Mouse (Mus musculus) forebrain, embryonic 14.5 days (tissue): ENCODE data around the gene Mdga1. TPM values are rescaled to one million over a fixed set of nuclear protein-coding genes. Genes with fewer than 3 reads are reported as not detected.

ENCODE experiments used
- ATAC-seq: fragments of 200-750 bp; cut with Nextera tagmentation; 2 replicates; pipeline ENCODE4 v1.8.0; 2017; ENCODE audit warnings: mild to moderate bottlenecking, moderate library complexity
- DNase-seq: peaks from one replicate; pipeline ENCODE4 v3.0.0-alpha.2; 2015; ENCODE audit warnings: low spot score
- H3K27ac ChIP-seq: fragments of 300-500 bp; sonication (generic); 2 replicates; pipeline ENCODE4 v1.5.1; 2014; ENCODE audit warnings: low read depth, mild to moderate bottlenecking, control low read depth, low read length, moderate library complexity
- H3K27me3 ChIP-seq: fragments of 300-500 bp; sonication (generic); replicated peaks from 2 replicates; pipeline ENCODE4 v1.6.1; 2014; ENCODE audit warnings: low read length, control low read depth, mixed read lengths; ENCODE audit not compliant: control insufficient read depth, insufficient read depth
- H3K36me3 ChIP-seq: fragments of 300-500 bp; sonication (generic); 2 replicates; pipeline ENCODE4 v1.6.1; 2014; ENCODE audit warnings: low read length, control low read depth; ENCODE audit not compliant: control insufficient read depth, insufficient read depth
- H3K4me1 ChIP-seq: fragments of 300-500 bp; sonication (generic); 2 replicates; pipeline ENCODE4 v1.6.1; 2014; ENCODE audit warnings: antibody characterized with exemption, low read length, control low read depth; ENCODE audit not compliant: control insufficient read depth, insufficient read depth
- H3K4me2 ChIP-seq: fragments of 300-500 bp; sonication (generic); 2 replicates; pipeline ENCODE4 v1.6.1; 2014; ENCODE audit warnings: mild to moderate bottlenecking, control low read depth, low read length
- H3K4me3 ChIP-seq: fragments of 300-500 bp; sonication (generic); 2 replicates; pipeline ENCODE4 v1.5.1; 2014; ENCODE audit warnings: low read depth, low read length, control low read depth
- H3K9ac ChIP-seq: fragments of 300-500 bp; sonication (generic); 2 replicates; pipeline ENCODE4 v1.6.1; 2014; ENCODE audit warnings: mild to moderate bottlenecking, low read length, control low read depth, moderate library complexity
- H3K9me3 ChIP-seq: fragments of 300-500 bp; sonication (generic); replicated peaks from 2 replicates; pipeline ENCODE4 v1.6.1; 2016; ENCODE audit warnings: low read length, control low read depth, mixed read lengths; ENCODE audit not compliant: control insufficient read depth
- WGBS: fragments of 180-500 bp; shearing (Covaris S2); extraction: QIAGEN DNeasy Blood & Tissue Kit; methylation state at CpG from one replicate; pipeline ENCODE4 v1.1.7; 2014; 5-methylcytosine and 5-hydroxymethylcytosine counted together
- polyA plus RNA-seq: library from polyadenylated mRNA; unstranded; fragments of >200 nt; fragmentation: Nextera tagmentation; extraction: Ambion mirVana; gene quantifications from 2 replicates; pipeline ENCODE4 v1.2.1, GENCODE M21; 2014

Gene Mdga1
- polyA plus RNA-seq, 1 experiment from 2014 or later = 9.4 TPM

GRCm38 (mm10) chr17:29831696-29832095 lies 138.2 kb downstream of the Mdga1 start:
- DNase-seq (no peak), ATAC-seq (no peak)
- Histone ChIP-seq H3K4me3 (no peak overlapping the region), H3K9me3 (no peaks in the 10 kb centered on the region), H3K9ac (no peak overlapping the region), H3K27ac (no peak overlapping the region), H3K27me3 (no peaks in the 10 kb centered on the region), H3K36me3 (peaks cover 16% of the 10 kb centered on the region), H3K4me1 (no peaks in the 10 kb centered on the region), H3K4me2 (no peak overlapping the region)
- WGBS = 92% methylated on average over 11 of the region's 11 CpGs

GRCm38 (mm10) chr17:29829136-29829535 lies 140.8 kb downstream of the Mdga1 start:
- Histone ChIP-seq H3K27ac (peak overlapping the region; percentile 3; the same call in 1 of the 2 replicates), H3K27me3 (no peaks in the 10 kb centered on the region), H3K4me3 (no peak overlapping the region), H3K9me3 (no peaks in the 10 kb centered on the region), H3K36me3 (peaks cover 11% of the 10 kb centered on the region), H3K9ac (no peak overlapping the region), H3K4me1 (no peaks in the 10 kb centered on the region), H3K4me2 (no peak overlapping the region)
- ATAC-seq (no peak), DNase-seq (no peak)
- WGBS = 67% methylated on average over 7 of the region's 7 CpGs

DNA sequence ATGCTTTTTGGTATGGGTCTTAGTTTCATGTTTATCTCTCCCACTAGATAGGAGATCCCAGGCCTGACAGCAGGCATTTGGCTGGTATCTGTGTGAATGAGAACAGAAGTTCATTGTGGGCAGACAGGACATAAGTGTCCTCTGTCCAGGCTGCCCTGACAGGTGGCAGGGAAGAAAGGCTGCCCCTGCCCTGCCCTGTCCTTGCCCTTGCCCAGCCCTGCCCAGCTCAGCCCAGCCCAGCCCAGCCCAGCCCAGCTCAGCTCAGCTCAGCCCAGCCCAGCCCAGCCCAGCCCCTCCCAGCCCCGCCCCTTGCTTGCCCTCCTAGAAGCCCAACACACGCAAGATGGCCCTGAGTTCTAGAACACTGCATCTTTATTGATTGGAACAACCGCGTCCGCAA lies 142.3 kb downstream of the Mdga1 start:
- Histone ChIP-seq H3K4me3 (no peak overlapping the region), H3K9me3 (no peaks in the 10 kb centered on the region), H3K4me2 (no peak overlapping the region), H3K4me1 (no peaks in the 10 kb centered on the region), H3K9ac (no peak overlapping the region), H3K27me3 (no peaks in the 10 kb centered on the region), H3K36me3 (peaks cover 11% of the 10 kb centered on the region), H3K27ac (no peak overlapping the region)
- ATAC-seq = no peak
- no peak for DNase-seq
- 60% methylated on average over 5 of the region's 5 CpGs for WGBS

DNA sequence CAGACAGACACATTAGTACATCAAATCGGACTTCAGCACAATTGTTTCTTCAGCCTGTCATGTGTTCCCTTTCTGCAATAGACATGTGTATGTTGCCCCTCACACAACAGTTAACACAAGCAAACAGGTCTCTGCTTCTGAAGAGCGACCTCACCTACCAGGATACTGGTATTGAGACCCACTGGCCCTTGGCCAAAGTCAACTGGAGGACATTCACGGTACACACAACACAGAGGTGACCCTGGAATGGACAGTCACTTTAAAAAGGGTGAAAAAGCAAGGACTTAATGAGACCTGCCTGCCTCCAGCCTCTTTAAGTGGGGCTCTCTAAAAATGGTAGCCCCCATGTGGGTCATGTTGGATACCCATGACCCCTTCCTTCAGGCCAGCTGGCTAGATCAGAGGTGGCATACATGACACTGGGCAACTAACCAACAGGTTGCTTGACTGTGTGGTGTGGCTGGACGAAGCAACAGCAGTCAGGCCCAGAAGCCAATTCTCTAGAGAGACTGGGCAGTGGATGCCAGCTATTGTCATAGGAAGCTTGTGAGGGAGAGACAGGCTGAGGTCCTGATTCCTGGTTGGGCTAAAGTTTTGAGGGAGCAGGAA lies 145.3 kb downstream of the Mdga1 start:
- Histone ChIP-seq H3K27ac (no peak overlapping the region), H3K27me3 (no peaks in the 10 kb centered on the region; the same call in 1 of the 2 replicates), H3K36me3 (no peaks in the 10 kb centered on the region), H3K4me3 (no peak overlapping the region), H3K9ac (no peak overlapping the region), H3K4me2 (no peak overlapping the region), H3K4me1 (no peaks in the 10 kb centered on the region), H3K9me3 (no peaks in the 10 kb centered on the region)
- WGBS = 85% methylated on average over 4 of the region's 4 CpGs
- no peak for DNase-seq
- ATAC-seq = no peak

- no peaks in the 10 kb centered on the region for H3K36me3 ChIP-seq
- DNase-seq = no peak
Observed at GRCm38 (mm10) chr17:29824208-29824509, 145.7 kb downstream of the Mdga1 start.

DNA sequence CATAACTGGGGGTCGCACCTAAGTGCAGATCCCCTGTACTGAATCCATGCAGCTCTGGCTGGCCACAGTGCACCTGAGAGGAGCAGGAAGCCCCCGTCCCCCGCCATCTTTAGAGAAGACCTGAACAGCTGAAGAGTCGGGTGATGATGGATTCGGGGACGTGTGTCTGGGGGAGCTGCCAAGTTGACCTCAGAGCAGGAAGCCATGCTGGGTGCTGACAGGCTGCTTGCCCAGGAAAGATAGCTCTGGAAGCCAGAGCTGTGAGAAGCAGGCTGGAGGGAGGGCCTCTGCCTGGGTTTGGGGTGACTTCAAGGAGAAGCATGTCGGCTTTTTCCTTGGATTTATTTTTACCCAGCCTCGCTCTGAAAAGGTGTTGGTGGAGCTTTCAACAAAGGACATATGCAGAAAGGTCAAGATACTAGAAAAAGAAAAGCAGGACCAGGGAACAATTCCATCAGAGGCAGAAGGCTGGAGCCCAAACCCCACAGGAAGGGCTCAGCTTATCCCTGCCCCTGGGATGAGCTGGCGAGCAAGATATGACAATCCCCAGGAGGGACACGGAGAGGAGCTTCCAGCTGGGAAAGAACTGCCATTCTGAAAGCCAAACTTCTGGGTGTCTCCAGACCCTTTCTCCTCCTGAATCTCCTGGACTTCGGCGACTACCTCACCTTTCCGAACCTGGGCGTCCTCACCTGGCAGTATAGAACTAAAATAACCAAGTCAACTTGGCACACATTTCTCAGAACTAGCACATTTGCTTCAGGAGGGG lies 146.3 kb downstream of the Mdga1 start:
- H3K4me2 ChIP-seq = no peak overlapping the region
- H3K9me3 ChIP-seq = no peaks in the 10 kb centered on the region
- H3K27ac ChIP-seq = no peak overlapping the region
- H3K36me3 ChIP-seq = no peaks in the 10 kb centered on the region
- DNase-seq = no peak
- no peaks in the 10 kb centered on the region; the same call in 1 of the 2 replicates for H3K27me3 ChIP-seq
- peaks cover 6% of the 10 kb centered on the region for H3K4me1 ChIP-seq
- no peak overlapping the region for H3K9ac ChIP-seq
- WGBS = 71% methylated on average over 14 of the region's 14 CpGs
- no peak for ATAC-seq
- no peak overlapping the region for H3K4me3 ChIP-seq

More at GRCm38 (mm10) chr17:29824208-29824509, 145.7 kb downstream of the Mdga1 start:
- H3K9me3 ChIP-seq = no peaks in the 10 kb centered on the region
- peaks cover under 1% of the 10 kb centered on the region; the same call in 1 of the 2 replicates for H3K4me1 ChIP-seq
- no peak overlapping the region for H3K27ac ChIP-seq
- H3K4me3 ChIP-seq = no peak overlapping the region
- no peak overlapping the region for H3K4me2 ChIP-seq
- H3K27me3 ChIP-seq = no peaks in the 10 kb centered on the region; the same call in 1 of the 2 replicates
- no peak for ATAC-seq
- H3K9ac ChIP-seq = no peak overlapping the region
- 53% methylated on average over 5 of the region's 5 CpGs for WGBS

DNA sequence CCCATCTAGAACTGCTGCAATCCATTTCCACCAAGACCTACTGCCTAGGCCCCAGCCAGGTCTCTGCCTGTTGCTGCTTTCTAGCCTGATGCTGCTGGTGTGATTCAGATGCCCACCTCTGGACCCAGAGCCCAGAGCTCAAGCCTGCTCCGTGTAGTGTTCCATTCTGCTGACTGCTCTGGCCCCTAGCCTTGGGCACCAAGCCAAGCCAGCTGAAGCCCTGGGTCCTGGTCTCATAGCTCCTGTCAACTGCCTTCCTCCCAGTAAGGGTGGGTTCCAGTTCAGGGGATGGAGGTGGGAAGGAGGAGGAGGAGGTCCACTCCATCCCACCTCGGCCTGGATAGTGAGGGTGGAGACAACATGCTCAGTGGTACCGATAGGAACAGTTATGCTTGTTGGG lies 150.3 kb downstream of the Mdga1 start:
- peaks cover 12% of the 10 kb centered on the region for H3K4me1 ChIP-seq

GRCm38 (mm10) chr17:29818989-29819388 lies 150.9 kb downstream of the Mdga1 start:
- Histone ChIP-seq H3K4me1 (peaks cover 12% of the 10 kb centered on the region), H3K27me3 (no peaks in the 10 kb centered on the region; the same call in 1 of the 2 replicates), H3K36me3 (no peaks in the 10 kb centered on the region), H3K9me3 (no peaks in the 10 kb centered on the region), H3K9ac (no peak overlapping the region), H3K4me2 (no peak overlapping the region), H3K4me3 (no peak overlapping the region), H3K27ac (no peak overlapping the region)
- DNase-seq (no peak), ATAC-seq (no peak)
- WGBS = 80% methylated on average over 7 of the region's 7 CpGs

More for the DNA sequence above, 150.3 kb downstream of the Mdga1 start:
- Histone ChIP-seq H3K27me3 (no peaks in the 10 kb centered on the region; the same call in 1 of the 2 replicates), H3K4me3 (no peak overlapping the region), H3K36me3 (no peaks in the 10 kb centered on the region), H3K9me3 (no peaks in the 10 kb centered on the region), H3K9ac (no peak overlapping the region), H3K4me2 (no peak overlapping the region), H3K27ac (no peak overlapping the region)
- ATAC-seq (no peak), DNase-seq (no peak)
- WGBS = 83% methylated on average over 3 of the region's 3 CpGs
